ENCODE assay signal across 19 mouse cellular contexts in the genomic region with DNA sequence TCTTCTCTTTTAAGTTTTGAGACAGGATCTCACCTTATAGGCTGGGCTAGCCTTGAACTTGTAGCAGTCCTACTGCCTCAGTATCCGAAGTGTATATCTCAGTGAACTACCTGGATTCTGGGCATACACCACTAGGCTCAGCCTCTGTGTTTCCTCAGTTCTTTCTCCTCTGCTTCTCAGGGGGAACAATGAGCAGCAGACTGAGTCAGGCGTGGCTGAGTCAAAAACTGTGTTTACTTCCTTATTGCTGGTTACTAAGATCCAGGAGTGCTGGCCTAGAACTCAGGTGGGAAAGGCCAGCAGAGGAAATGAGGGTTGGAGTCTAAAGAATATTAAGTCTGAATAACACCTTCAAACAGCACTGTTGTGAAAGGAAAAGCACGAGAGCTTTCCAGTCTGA. TPM values are rescaled to one million over a fixed set of nuclear protein-coding genes. Genes with fewer than 3 reads are reported as not detected.
DNase-seq lines count a peak whose midpoint lies in the region; TF ChIP-seq lines count a peak whose summit lies in the region.
"Had no signal": no experiment of that assay in that cellular context is flagged by ENCODE, and none has a peak within 500 bp of the region (broad histone marks: within the 10 kb centered on the region; RNA-seq: fewer than 3 reads in every experiment).

No protein-coding gene starts in this region.

- no peak for TF ChIP-seq CTCF in gastrocnemius, adult 2 months (IDR thresholded peaks at IDR 0.05)

- 81% methylated on average over 3 of the region's 3 CpGs for WGBS in macrophage (ENCODE audit: missing documents)

- intact Hi-C loops in gastrocnemius, adult 2 months (cut with DNase I) = no loop called here
- intact Hi-C loops in gastrocnemius, postnatal 14 days (cut with DNase I; ENCODE audit: low total_unique reads) = no loop called here

- H3K27ac ChIP-seq in gastrocnemius, adult 2 months = peak overlapping the region; percentile 40; the same call in 1 of the 2 replicates
- 0 out of 2 replicates have a peak overlapping the region, but pooled peaks have one; percentile 8 for H3K27ac ChIP-seq in macrophage
- H3K27ac ChIP-seq: embryonic facial prominence, embryonic 13.5 days; forebrain, embryonic 12.5 days; heart, embryonic 10.5 days; hindbrain, embryonic 10.5 days; hindbrain, embryonic 14.5 days had no signal

- no peak overlapping the region for H3K4me3 ChIP-seq in gastrocnemius, adult 2 months
- H3K4me3 ChIP-seq in macrophage (ENCODE audit: inconsistent target) = no peak overlapping the region
- H3K4me3 ChIP-seq: embryonic facial prominence, embryonic 13.5 days; forebrain, embryonic 12.5 days; heart, embryonic 10.5 days; hindbrain, embryonic 10.5 days had no signal

- no peaks in the 10 kb centered on the region for H3K36me3 ChIP-seq in macrophage (ENCODE audit: inconsistent target)
- H3K36me3 ChIP-seq: embryonic facial prominence, embryonic 13.5 days; forebrain, embryonic 12.5 days; heart, embryonic 10.5 days; hindbrain, embryonic 10.5 days had no signal

- H3K79me2 ChIP-seq in macrophage (ENCODE audit: inconsistent target) = no peaks in the 10 kb centered on the region

- no peak for DNase-seq in gastrocnemius, adult 2 months
- DNase-seq in gastrocnemius, postnatal 14 days = no peak
- peak; percentile 19 for DNase-seq in urinary bladder, postnatal 14 days (ENCODE audit: low spot score)
- no peak for DNase-seq in urinary bladder, adult 2 months (ENCODE audit: low spot score)
- no peak for DNase-seq in thymus, postnatal 4 days
- no peak for DNase-seq in left cerebral cortex, adult 9 months (ENCODE audit: low spot score in 2 of 2)
- DNase-seq: adrenal gland, adult 2 months; adrenal gland, postnatal 25 days; cerebellum, adult 18-20 months; cerebellum, adult 9-11 months; cerebellum, postnatal 36 days; gastrocnemius, postnatal 25 days; heart, postnatal 10 days had no signal

RNA-seq across cellular contexts. Expression of a gene that starts 54.9 kb away (rescaled TPM):
- total RNA-seq in gastrocnemius, adult 2 months (2021) = 10 to 100 TPM; 20.9 to 27.0 TPM
- 10 to 100 TPM; 22.8 to 33.3 TPM for total RNA-seq in gastrocnemius, postnatal 14 days (2021)
- polyA plus RNA-seq in urinary bladder, adult 2 months (2012; rRNA removed) = 10.5 and 13.4 TPM in 2 replicates
- total RNA-seq in macrophage (2018; cell fraction: chromatin; rRNA removed) = 100 to 1,000 TPM; 171 to 719 (median 284) TPM
- 10 to 100 TPM; 25.0 to 87.7 (median 46.2) TPM for total RNA-seq in macrophage (2018; cell fraction: cytosol; rRNA removed)
- total RNA-seq in macrophage (2018; cell fraction: nucleus; rRNA removed) = 100 to 1,000 TPM in 19 of 26 experiments, 10 to 100 TPM in 7; 78.9 to 441 (median 214) TPM
- 23.9 to 26.9 TPM (median 25.2 TPM) in 3 replicates for polyA plus RNA-seq in macrophage (2018)
